Mouse (Mus musculus) small intestine, adult 2 months (tissue): ENCODE results near the gene Tmem63b.

ENCODE experiments used
- CTCF ChIP-seq: fragments of 200-500 bp; IDR thresholded peaks from 2 replicates; pipeline ENCODE4 v1.5.1; 2012; ENCODE audit warnings: low read depth, mild to moderate bottlenecking, control low read depth, inconsistent platforms, low read length, moderate library complexity, mixed read lengths; ENCODE audit not compliant: insufficient replicate concordance, insufficient read length; ENCODE audit errors: extremely low read depth
- POLR2A ChIP-seq: fragments of 200-500 bp; IDR thresholded peaks from 2 replicates; pipeline ENCODE4 v1.6.1; 2012; ENCODE audit warnings: low read depth, mild to moderate bottlenecking, control low read depth, inconsistent platforms, low read length, moderate library complexity

GRCm38 (mm10) chr17:45690044-45690443, 3.3 kb upstream of the Tmem63b start:
- TF ChIP-seq CTCF, result no peak
- TF ChIP-seq POLR2A, result no peak
